Mouse (Mus musculus): Measurements from ENCODE around the gene Pck1.

GRCm38 (mm10) chr2:173184475-173185080 is 31.7 kb downstream of the Pck1 start:
- TF ChIP-seq CTCF (IDR thresholded peaks at IDR 0.05; ENCODE audit: low read depth, low read length) (no peak), POLR2A (IDR thresholded peaks at IDR 0.05; ENCODE audit: extremely low read depth, insufficient read depth, low read length) (no peak)

All from liver, adult 2 months (tissue).